Comparison of ENCODE assay signal across 12 mouse cellular contexts in genomic region chr8:120977131-120977530, GRCm38 (mm10).
DNase-seq lines count a peak whose midpoint lies in the region; ATAC-seq lines count a peak whose summit lies in the region.
"Had no signal": no experiment of that assay in that cellular context is flagged by ENCODE, and none has a peak within 500 bp of the region (broad histone marks: within the 10 kb centered on the region; RNA-seq: fewer than 3 reads in every experiment).

No protein-coding gene starts in this region.

- H3K27me3 ChIP-seq in embryonic facial prominence, embryonic 12.5 days: peaks cover 48% of the 10 kb centered on the region
- peaks cover 89% of the 10 kb centered on the region for H3K27me3 ChIP-seq in embryonic facial prominence, embryonic 10.5 days (replicated peaks; ENCODE audit: low read depth, poor library complexity, severe bottlenecking)
- peaks cover 20% of the 10 kb centered on the region for H3K27me3 ChIP-seq in midbrain, embryonic 15.5 days (replicated peaks)

- H3K9me3 ChIP-seq in embryonic facial prominence, embryonic 12.5 days: no peaks in the 10 kb centered on the region
- H3K9me3 ChIP-seq in embryonic facial prominence, embryonic 10.5 days: no peaks in the 10 kb centered on the region
- H3K9me3 ChIP-seq in midbrain, embryonic 15.5 days: no peaks in the 10 kb centered on the region
- H3K9me3 ChIP-seq: liver, embryonic 13.5 days; neural tube, embryonic 13.5 days had no signal

- no peak overlapping the region for H3K4me3 ChIP-seq in embryonic facial prominence, embryonic 12.5 days
- H3K4me3 ChIP-seq in embryonic facial prominence, embryonic 10.5 days: no peak overlapping the region
- H3K4me3 ChIP-seq in midbrain, embryonic 15.5 days: no peak overlapping the region
- H3K4me3 ChIP-seq: liver, embryonic 13.5 days; neural tube, embryonic 13.5 days had no signal

- WGBS in embryonic facial prominence, embryonic 12.5 days: 51% methylated on average over 13 of the region's 13 CpGs
- WGBS in embryonic facial prominence, embryonic 10.5 days: 72% methylated on average over 13 of the region's 13 CpGs
- WGBS in midbrain, embryonic 15.5 days: 74% methylated on average over 13 of the region's 13 CpGs

- H3K4me1 ChIP-seq in embryonic facial prominence, embryonic 12.5 days: peaks cover 16% of the 10 kb centered on the region
- H3K4me1 ChIP-seq in embryonic facial prominence, embryonic 10.5 days: peaks cover 26% of the 10 kb centered on the region
- H3K4me1 ChIP-seq in midbrain, embryonic 15.5 days: peaks cover 9% of the 10 kb centered on the region
- H3K4me1 ChIP-seq: liver, embryonic 13.5 days had no signal

- no peaks in the 10 kb centered on the region for H3K36me3 ChIP-seq in embryonic facial prominence, embryonic 12.5 days
- H3K36me3 ChIP-seq in embryonic facial prominence, embryonic 10.5 days (replicated peaks): no peaks in the 10 kb centered on the region
- no peaks in the 10 kb centered on the region for H3K36me3 ChIP-seq in midbrain, embryonic 15.5 days (replicated peaks)
- H3K36me3 ChIP-seq: liver, embryonic 13.5 days; neural tube, embryonic 13.5 days had no signal

- H3K27ac ChIP-seq in embryonic facial prominence, embryonic 12.5 days: peak overlapping the region; percentile 20; the same call in 1 of the 2 replicates
- H3K27ac ChIP-seq in embryonic facial prominence, embryonic 10.5 days (replicated peaks): no peak overlapping the region
- H3K27ac ChIP-seq in midbrain, embryonic 15.5 days: no peak overlapping the region
- H3K27ac ChIP-seq: liver, embryonic 13.5 days; neural tube, embryonic 13.5 days had no signal

- H3K4me2 ChIP-seq in embryonic facial prominence, embryonic 12.5 days (replicated peaks): no peak overlapping the region
- H3K4me2 ChIP-seq in midbrain, embryonic 15.5 days: no peak overlapping the region
- H3K4me2 ChIP-seq: liver, embryonic 13.5 days; neural tube, embryonic 13.5 days had no signal

- DNase-seq in embryonic facial prominence, embryonic 10.5 days (ENCODE audit: low spot score): no peak
- peak; percentile 51 for DNase-seq in CD4-positive helper T cell, adult 2 months (ENCODE audit: low read depth, low spot score)
- DNase-seq in induced T-regulatory cell, adult 2 months (ENCODE audit: low read depth): peak; percentile 53
- DNase-seq in naive thymus-derived CD4-positive, alpha-beta T cell, adult 2 months (ENCODE audit: low read depth): peak; percentile 36
- no peak for DNase-seq in adrenal gland, adult (ENCODE audit: inconsistent age in 2 of 2, low spot score in 1 of 2)
- no peak for DNase-seq in frontal cortex, adult 2 months (ENCODE audit: extremely low spot score in 1 of 2, low spot score in 1 of 2)
- DNase-seq: heart, postnatal 14 days; kidney, adult 18-20 months; liver, embryonic 13.5 days had no signal

- no peak overlapping the region for H3K9ac ChIP-seq in embryonic facial prominence, embryonic 12.5 days
- H3K9ac ChIP-seq in midbrain, embryonic 15.5 days: no peak overlapping the region
- H3K9ac ChIP-seq: liver, embryonic 13.5 days; neural tube, embryonic 13.5 days had no signal

- no peak for ATAC-seq in embryonic facial prominence, embryonic 12.5 days (ENCODE audit: insufficient number of reproducible peaks, insufficient read depth, low FRiP score, low TSS enrichment)
- ATAC-seq in midbrain, embryonic 15.5 days (replicated peaks): no peak

Comparison
In these comparisons a context has a peak if more than half of its experiments do, and no peak if none do; other contexts are left out.
1. DNase-seq: peak in CD4-positive helper T cell, adult 2 months (single experiment), induced T-regulatory cell, adult 2 months (single experiment) and naive thymus-derived CD4-positive, alpha-beta T cell, adult 2 months (single experiment); none in embryonic facial prominence, embryonic 10.5 days (single experiment), adrenal gland, adult (0 of 2) and frontal cortex, adult 2 months (0 of 2).